Mouse (Mus musculus) kidney, postnatal 36 days (tissue): ENCODE results near the gene Clgn.

Source experiments
- DNase-seq, 2 experiments: peaks; one replicate each; pipeline ENCODE4 v3.0.0; 2021 to 2022; ENCODE audit warnings: mixed read lengths in 2 of 2

The Clgn gene

GRCm38 (mm10) chr8:83389316-83390005 is at the start of gene Clgn:
Gene Clgn, plus strand, starts transcription at chr8:83389867.
- peak; percentile 5 to 61 for DNase-seq

GRCm38 (mm10) chr8:83342076-83342475 is 47.6 kb upstream of the Clgn start:
- no peak for DNase-seq

GRCm38 (mm10) chr8:83342693-83343092 is 47.0 kb upstream of the Clgn start:
- DNase-seq: peak; percentile 8 to 13

GRCm38 (mm10) chr8:83348263-83348662 is 41.4 kb upstream of the Clgn start, which contains the start of gene Mgat4d:
Gene Mgat4d, plus strand, starts transcription at chr8:83348471.
- no peak for DNase-seq

GRCm38 (mm10) chr8:83351315-83351714 is 38.4 kb upstream of the Clgn start:
- no peak for DNase-seq

GRCm38 (mm10) chr8:83363156-83363769 is 26.4 kb upstream of the Clgn start:
- no peak for DNase-seq

GRCm38 (mm10) chr8:83377231-83377630 is 12.4 kb upstream of the Clgn start:
- DNase-seq: no peak

- no peak for DNase-seq
These were observed 9.5 kb upstream of the Clgn start for GRCm38 (mm10) chr8:83380141-83380540.

- no peak for DNase-seq
These were observed 8.7 kb upstream of the Clgn start for GRCm38 (mm10) chr8:83381016-83381415.

- DNase-seq: no peak
These were observed 6.8 kb upstream of the Clgn start for GRCm38 (mm10) chr8:83382850-83383249.

GRCm38 (mm10) chr8:83390006-83390701 is 487 bp downstream of the Clgn start:
- no peak for DNase-seq

GRCm38 (mm10) chr8:83392521-83392920 is 2.9 kb downstream of the Clgn start:
- DNase-seq: no peak

- no peak for DNase-seq
These were observed 4.7 kb downstream of the Clgn start for GRCm38 (mm10) chr8:83394325-83394724.

- DNase-seq: no peak
These were observed 7.0 kb downstream of the Clgn start for GRCm38 (mm10) chr8:83396680-83397079.

- peak in 1 of 2 experiments; percentile 1 for DNase-seq
These were observed 8.1 kb downstream of the Clgn start for GRCm38 (mm10) chr8:83397726-83398125.

GRCm38 (mm10) chr8:83405548-83405947 is 15.9 kb downstream of the Clgn start:
- DNase-seq: no peak

- DNase-seq: peak in 1 of 2 experiments; percentile 17
These were observed 17.2 kb downstream of the Clgn start for GRCm38 (mm10) chr8:83406836-83407235.

- no peak for DNase-seq
These were observed 18.8 kb downstream of the Clgn start for GRCm38 (mm10) chr8:83408496-83408895.

- no peak for DNase-seq
These were observed 27.2 kb downstream of the Clgn start for GRCm38 (mm10) chr8:83416878-83417277.

- no peak for DNase-seq
These were observed 28.3 kb downstream of the Clgn start for GRCm38 (mm10) chr8:83417970-83418369.

- DNase-seq: no peak
These were observed 29.3 kb downstream of the Clgn start for GRCm38 (mm10) chr8:83418805-83419516.

GRCm38 (mm10) chr8:83421354-83421753 is 31.7 kb downstream of the Clgn start:
- peak; percentile 24 to 59 for DNase-seq
